Mouse (Mus musculus) neural tube, embryonic 15.5 days (tissue): ENCODE results near the gene Slc12a8. TPM values are rescaled to one million over a fixed set of nuclear protein-coding genes. Genes with fewer than 3 reads are reported as not detected.

Experiments used
- ATAC-seq: fragments of 200-750 bp; cut with Nextera tagmentation; 2 replicates; pipeline ENCODE4 v1.8.0; 2017; ENCODE audit warnings: mild to moderate bottlenecking, moderate TSS enrichment, moderate library complexity; ENCODE audit not compliant: low FRiP score
- H3K27ac ChIP-seq: fragments of 300-500 bp; sonication (generic); replicated peaks from 2 replicates; pipeline ENCODE4 v1.5.1; 2015; ENCODE audit warnings: mild to moderate bottlenecking, inconsistent platforms
- H3K27me3 ChIP-seq: fragments of 300-500 bp; sonication (generic); replicated peaks from 2 replicates; pipeline ENCODE4 v1.6.1; 2015; ENCODE audit warnings: inconsistent platforms
- H3K36me3 ChIP-seq: fragments of 300-500 bp; sonication (generic); 2 replicates; pipeline ENCODE4 v1.6.1; 2015; ENCODE audit warnings: inconsistent platforms
- H3K4me1 ChIP-seq: fragments of 300-500 bp; sonication (generic); 2 replicates; pipeline ENCODE4 v1.6.1; 2015; ENCODE audit warnings: inconsistent platforms
- H3K4me2 ChIP-seq: fragments of 300-500 bp; sonication (generic); 2 replicates; pipeline ENCODE4 v1.6.1; 2015; ENCODE audit warnings: inconsistent platforms, mild to moderate bottlenecking, moderate library complexity
- H3K4me3 ChIP-seq: fragments of 300-500 bp; sonication (generic); replicated peaks from 2 replicates; pipeline ENCODE4 v1.5.1; 2015; ENCODE audit warnings: mild to moderate bottlenecking, inconsistent platforms
- H3K9ac ChIP-seq: fragments of 300-500 bp; sonication (generic); replicated peaks from 2 replicates; pipeline ENCODE4 v1.6.1; 2015; ENCODE audit warnings: mild to moderate bottlenecking, inconsistent platforms
- H3K9me3 ChIP-seq: fragments of 300-500 bp; sonication (generic); replicated peaks from 2 replicates; pipeline ENCODE4 v1.6.1; 2016; ENCODE audit warnings: inconsistent platforms
- WGBS: fragments of 180-500 bp; shearing (Covaris S2); methylation state at CpG from one replicate; pipeline ENCODE4 v1.1.7; 2015; ENCODE audit warnings: mixed read lengths; 5-methylcytosine and 5-hydroxymethylcytosine counted together
- polyA plus RNA-seq: library from polyadenylated mRNA; unstranded; fragments of >200 nt; fragmentation: Nextera tagmentation; extraction: Ambion mirVana; gene quantifications from 2 replicates; pipeline ENCODE4 v1.2.1, GENCODE M21; 2015

Slc12a8 gene
- polyA plus RNA-seq, 1 experiment from 2014 or later = 0.72 TPM

DNA sequence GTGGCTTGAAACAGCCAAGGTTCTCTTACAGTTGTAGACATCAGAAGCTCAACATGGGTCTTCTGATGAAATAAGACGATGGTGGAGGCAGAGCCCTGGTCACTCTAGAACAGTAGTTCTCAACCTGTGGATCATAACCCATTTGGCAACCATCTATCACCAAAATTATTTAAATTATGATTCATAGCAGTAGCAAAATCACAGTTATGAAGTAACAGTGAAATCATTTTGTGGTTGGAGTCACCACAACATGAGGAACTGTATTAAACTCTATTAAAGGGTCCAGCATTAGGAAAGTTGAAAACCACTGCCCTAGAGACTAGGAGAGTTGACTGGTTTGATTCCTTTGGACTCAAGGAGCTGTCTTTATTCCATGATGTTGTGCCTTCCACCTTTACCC, 151.9 kb downstream of the Slc12a8 start:
- Histone ChIP-seq H3K27me3 (no peaks in the 10 kb centered on the region), H3K9ac (no peak overlapping the region), H3K4me2 (no peak overlapping the region), H3K9me3 (no peaks in the 10 kb centered on the region), H3K4me1 (0 out of 2 replicates have a peak, but pooled peaks cover 6% of the 10 kb centered on the region), H3K36me3 (no peaks in the 10 kb centered on the region), H3K27ac (no peak overlapping the region), H3K4me3 (no peak overlapping the region)
- WGBS = 86% methylated on average over 1 of the region's 1 CpGs
- no peak for ATAC-seq

DNA sequence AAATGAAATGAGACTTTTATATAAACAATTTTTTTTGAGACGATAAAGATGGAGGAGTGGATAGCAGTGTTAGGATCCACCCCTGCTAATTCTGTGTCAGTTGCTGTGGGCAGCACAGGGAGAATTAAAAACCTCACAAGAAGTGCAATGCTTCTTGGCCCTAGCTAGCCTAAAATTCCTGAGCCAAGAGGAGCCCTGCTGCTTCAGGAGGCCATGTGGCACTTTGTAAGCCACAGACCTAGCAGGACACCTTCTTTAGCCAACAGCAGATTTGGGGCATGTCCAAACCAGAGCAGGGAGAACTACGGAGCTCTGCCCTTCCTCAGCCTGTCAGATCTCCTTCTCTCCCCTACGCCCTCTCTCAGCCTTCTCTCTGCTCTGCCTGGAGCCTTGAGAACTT, 153.2 kb downstream of the Slc12a8 start:
- Histone ChIP-seq H3K36me3 (no peaks in the 10 kb centered on the region), H3K27me3 (no peaks in the 10 kb centered on the region), H3K9me3 (no peaks in the 10 kb centered on the region), H3K9ac (no peak overlapping the region), H3K27ac (no peak overlapping the region), H3K4me2 (no peak overlapping the region), H3K4me3 (no peak overlapping the region), H3K4me1 (0 out of 2 replicates have a peak, but pooled peaks cover 6% of the 10 kb centered on the region)
- WGBS = 78% methylated on average over 3 of the region's 3 CpGs
- no peak for ATAC-seq

DNA sequence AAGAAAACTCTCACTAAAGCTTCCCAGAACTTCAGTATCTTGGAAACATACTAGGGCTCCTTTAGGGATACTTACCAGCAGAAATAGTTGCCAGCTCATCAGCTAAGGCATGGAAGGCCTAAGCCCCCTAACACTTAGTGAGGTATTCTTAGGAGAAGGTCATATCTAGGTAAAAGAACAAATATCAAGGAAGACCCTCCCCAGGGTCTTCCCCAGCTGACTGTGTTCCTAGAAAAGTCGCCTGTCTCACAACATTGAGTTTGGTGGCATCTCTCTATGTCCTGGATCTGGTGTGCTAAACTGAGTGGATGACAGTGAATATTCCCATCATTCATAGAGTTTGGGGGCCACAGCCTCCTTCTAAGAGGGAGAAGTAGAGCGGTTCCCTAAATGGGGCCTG, 153.8 kb downstream of the Slc12a8 start:
- no peaks in the 10 kb centered on the region for H3K36me3 ChIP-seq
- WGBS = 95% methylated on average over 2 of the region's 2 CpGs

DNA sequence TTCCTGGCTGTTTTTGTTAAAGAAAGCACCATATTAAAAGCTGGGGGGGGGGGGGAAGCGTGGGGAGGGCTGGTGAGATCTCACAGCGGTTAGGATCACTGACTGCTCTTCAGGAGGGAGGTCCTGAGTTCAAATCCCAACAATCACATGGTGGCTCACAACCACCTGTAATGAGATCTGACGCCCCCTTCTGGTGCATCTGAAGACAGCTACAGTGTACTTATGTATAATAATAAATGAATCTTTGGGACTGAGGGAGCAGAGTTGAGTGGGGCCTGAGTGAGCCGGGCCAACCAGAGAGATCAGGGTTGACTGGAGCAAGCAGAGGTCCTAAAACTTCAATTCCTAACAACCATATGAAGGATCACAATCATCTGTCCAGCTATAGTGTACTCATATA, 155.1 kb downstream of the Slc12a8 start:
- no peak overlapping the region for H3K27ac ChIP-seq
- 0 out of 2 replicates have a peak, but pooled peaks cover 6% of the 10 kb centered on the region for H3K4me1 ChIP-seq
- H3K27me3 ChIP-seq = no peaks in the 10 kb centered on the region
- WGBS = 94% methylated on average over 4 of the region's 4 CpGs
- no peak for ATAC-seq
- no peak overlapping the region for H3K9ac ChIP-seq
- H3K9me3 ChIP-seq = no peaks in the 10 kb centered on the region
- no peaks in the 10 kb centered on the region for H3K36me3 ChIP-seq
- no peak overlapping the region for H3K4me2 ChIP-seq
- no peak overlapping the region for H3K4me3 ChIP-seq

More for the DNA sequence above, 153.8 kb downstream of the Slc12a8 start:
- ATAC-seq = no peak
- Histone ChIP-seq H3K9me3 (no peaks in the 10 kb centered on the region), H3K4me3 (no peak overlapping the region), H3K4me2 (no peak overlapping the region), H3K9ac (no peak overlapping the region), H3K27ac (no peak overlapping the region), H3K27me3 (no peaks in the 10 kb centered on the region), H3K4me1 (0 out of 2 replicates have a peak, but pooled peaks cover 6% of the 10 kb centered on the region)

DNA sequence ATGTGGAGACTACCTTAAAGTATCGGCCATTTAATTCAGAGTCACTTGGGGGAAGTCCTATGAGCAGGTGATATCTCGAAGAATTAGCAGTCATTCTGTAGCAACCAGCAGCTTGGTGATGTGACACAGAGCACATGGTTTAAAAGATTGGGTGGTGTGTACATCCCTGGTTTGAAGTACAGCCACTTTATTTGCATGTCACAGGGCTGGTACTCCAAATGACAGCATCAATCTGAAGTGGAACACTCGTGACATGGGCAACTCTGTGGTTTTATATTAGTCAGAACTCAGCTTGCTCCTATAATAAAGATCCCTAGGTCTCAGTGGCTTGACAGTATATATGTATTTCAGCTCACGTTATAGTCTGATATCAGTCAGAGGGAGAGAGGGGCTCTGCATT, 155.5 kb downstream of the Slc12a8 start:
- 94% methylated on average over 4 of the region's 4 CpGs for WGBS

GRCm38 (mm10) chr16:33673530-33674109, 156.5 kb downstream of the Slc12a8 start:
- ATAC-seq = peak; percentile 41; the same call in 1 of the 2 replicates
- 0 out of 2 replicates have a peak, but pooled peaks cover 6% of the 10 kb centered on the region for H3K4me1 ChIP-seq
- no peak overlapping the region for H3K9ac ChIP-seq
- no peaks in the 10 kb centered on the region for H3K9me3 ChIP-seq
- no peaks in the 10 kb centered on the region for H3K36me3 ChIP-seq
- no peak overlapping the region for H3K4me2 ChIP-seq
- no peak overlapping the region for H3K4me3 ChIP-seq
- 33% methylated on average over 14 of the region's 14 CpGs for WGBS
- no peak overlapping the region for H3K27ac ChIP-seq
- H3K27me3 ChIP-seq = no peaks in the 10 kb centered on the region

More for the DNA sequence above, 155.5 kb downstream of the Slc12a8 start:
- Histone ChIP-seq H3K27ac (no peak overlapping the region), H3K4me1 (0 out of 2 replicates have a peak, but pooled peaks cover 6% of the 10 kb centered on the region), H3K4me2 (no peak overlapping the region), H3K9me3 (no peaks in the 10 kb centered on the region), H3K9ac (no peak overlapping the region), H3K4me3 (no peak overlapping the region), H3K36me3 (no peaks in the 10 kb centered on the region), H3K27me3 (no peaks in the 10 kb centered on the region)
- ATAC-seq = no peak

DNA sequence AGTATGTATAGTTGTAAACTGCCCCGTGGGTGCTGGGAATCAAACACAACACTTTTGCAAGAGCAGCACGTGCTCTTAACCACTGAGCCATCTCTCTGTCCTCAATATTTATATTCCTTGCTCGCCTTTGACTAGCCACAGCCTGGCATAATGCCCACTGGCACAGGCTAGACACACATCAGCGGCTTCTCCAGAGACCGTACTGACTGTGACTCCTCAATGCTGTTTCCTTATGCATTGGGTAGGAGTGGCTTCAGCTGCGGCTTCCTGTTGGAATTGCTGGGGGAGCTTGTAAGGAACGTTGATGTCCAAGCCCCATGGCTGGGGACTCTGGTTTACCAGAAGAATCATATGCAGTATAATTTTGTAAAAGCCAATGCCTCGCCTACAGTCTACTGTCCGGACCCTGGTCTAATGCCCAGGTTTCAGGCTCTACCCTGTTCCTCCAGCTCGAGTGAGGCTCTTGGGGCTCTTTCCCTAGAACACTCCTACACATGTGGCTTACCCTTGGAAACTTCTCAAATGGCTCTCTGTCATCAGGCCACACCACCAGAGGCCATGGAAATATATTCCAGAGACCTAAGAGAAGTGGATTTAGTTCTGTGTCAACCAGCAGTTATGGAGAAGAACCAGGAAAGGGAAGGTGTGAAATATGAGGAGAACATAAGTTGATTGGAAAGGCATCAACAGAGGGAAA, 158.2 kb downstream of the Slc12a8 start:
- WGBS = 82% methylated on average over 10 of the region's 10 CpGs
- H3K4me1 ChIP-seq = 0 out of 2 replicates have a peak, but pooled peaks cover 6% of the 10 kb centered on the region
- H3K9me3 ChIP-seq = no peaks in the 10 kb centered on the region

GRCm38 (mm10) chr16:33675848-33676184, 158.7 kb downstream of the Slc12a8 start:
- Histone ChIP-seq H3K36me3 (no peaks in the 10 kb centered on the region), H3K9ac (no peak overlapping the region), H3K4me2 (no peak overlapping the region), H3K27me3 (no peaks in the 10 kb centered on the region), H3K4me3 (no peak overlapping the region), H3K27ac (no peak overlapping the region), H3K9me3 (no peaks in the 10 kb centered on the region), H3K4me1 (0 out of 2 replicates have a peak, but pooled peaks cover 6% of the 10 kb centered on the region)
- no peak for ATAC-seq
- WGBS = 88% methylated on average over 3 of the region's 3 CpGs

More for the DNA sequence above, 158.2 kb downstream of the Slc12a8 start:
- Histone ChIP-seq H3K36me3 (no peaks in the 10 kb centered on the region), H3K9ac (no peak overlapping the region), H3K27me3 (no peaks in the 10 kb centered on the region), H3K4me3 (no peak overlapping the region), H3K27ac (no peak overlapping the region), H3K4me2 (no peak overlapping the region)
- no peak for ATAC-seq

GRCm38 (mm10) chr16:33676347-33677312, 159.5 kb downstream of the Slc12a8 start:
- ATAC-seq = no peak
- H3K9me3 ChIP-seq = no peaks in the 10 kb centered on the region
- H3K36me3 ChIP-seq = no peaks in the 10 kb centered on the region
- no peak overlapping the region for H3K4me2 ChIP-seq
- 81% methylated on average over 7 of the region's 7 CpGs for WGBS
- H3K4me1 ChIP-seq = 0 out of 2 replicates have a peak, but pooled peaks cover 6% of the 10 kb centered on the region
- H3K27ac ChIP-seq = no peak overlapping the region
- H3K4me3 ChIP-seq = no peak overlapping the region
- no peaks in the 10 kb centered on the region for H3K27me3 ChIP-seq
- no peak overlapping the region for H3K9ac ChIP-seq

GRCm38 (mm10) chr16:33677313-33677690, 160.2 kb downstream of the Slc12a8 start:
- Histone ChIP-seq H3K36me3 (no peaks in the 10 kb centered on the region), H3K9me3 (no peaks in the 10 kb centered on the region), H3K4me2 (no peak overlapping the region), H3K27ac (no peak overlapping the region), H3K4me1 (0 out of 2 replicates have a peak, but pooled peaks cover 6% of the 10 kb centered on the region), H3K27me3 (no peaks in the 10 kb centered on the region), H3K4me3 (no peak overlapping the region), H3K9ac (no peak overlapping the region)
- ATAC-seq = no peak
- 92% methylated on average over 7 of the region's 7 CpGs for WGBS

DNA sequence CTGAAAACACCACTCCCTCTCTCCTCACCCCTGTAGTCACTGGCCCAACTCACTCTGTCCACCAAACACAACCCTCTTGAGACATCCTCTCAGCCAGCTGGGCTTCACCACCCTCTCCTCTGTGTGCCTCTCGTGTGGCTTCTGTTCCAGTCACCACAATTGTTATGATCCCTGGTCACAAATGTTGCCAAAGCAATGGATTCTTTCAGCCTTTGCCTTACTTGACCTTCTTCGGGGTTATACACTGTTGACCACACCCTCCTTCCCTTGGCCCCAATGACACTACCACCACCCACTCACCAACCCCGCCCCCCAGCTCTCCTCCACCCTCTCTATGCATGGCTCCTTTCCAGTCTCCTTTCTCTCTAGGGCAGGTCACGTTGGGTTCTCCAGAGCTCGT, 160.8 kb downstream of the Slc12a8 start:
- H3K27me3 ChIP-seq = no peaks in the 10 kb centered on the region
- H3K4me1 ChIP-seq = 0 out of 2 replicates have a peak, but pooled peaks cover 6% of the 10 kb centered on the region
- ATAC-seq = no peak
- no peak overlapping the region for H3K27ac ChIP-seq
- no peaks in the 10 kb centered on the region for H3K9me3 ChIP-seq
- no peak overlapping the region for H3K9ac ChIP-seq
- no peak overlapping the region for H3K4me2 ChIP-seq
- WGBS = 91% methylated on average over 5 of the region's 5 CpGs
- no peak overlapping the region for H3K4me3 ChIP-seq
- no peaks in the 10 kb centered on the region for H3K36me3 ChIP-seq
